Mouse (Mus musculus) small intestine, adult 2 months (tissue): ENCODE measurements around the gene Rhebl1.

Source experiments
- CTCF ChIP-seq: fragments of 200-500 bp; IDR thresholded peaks from 2 replicates; pipeline ENCODE4 v1.5.1; 2012; ENCODE audit warnings: low read depth, mild to moderate bottlenecking, control low read depth, inconsistent platforms, low read length, moderate library complexity, mixed read lengths; ENCODE audit not compliant: insufficient replicate concordance, insufficient read length; ENCODE audit errors: extremely low read depth
- POLR2A ChIP-seq: fragments of 200-500 bp; IDR thresholded peaks from 2 replicates; pipeline ENCODE4 v1.6.1; 2012; ENCODE audit warnings: low read depth, mild to moderate bottlenecking, control low read depth, inconsistent platforms, low read length, moderate library complexity

DNA sequence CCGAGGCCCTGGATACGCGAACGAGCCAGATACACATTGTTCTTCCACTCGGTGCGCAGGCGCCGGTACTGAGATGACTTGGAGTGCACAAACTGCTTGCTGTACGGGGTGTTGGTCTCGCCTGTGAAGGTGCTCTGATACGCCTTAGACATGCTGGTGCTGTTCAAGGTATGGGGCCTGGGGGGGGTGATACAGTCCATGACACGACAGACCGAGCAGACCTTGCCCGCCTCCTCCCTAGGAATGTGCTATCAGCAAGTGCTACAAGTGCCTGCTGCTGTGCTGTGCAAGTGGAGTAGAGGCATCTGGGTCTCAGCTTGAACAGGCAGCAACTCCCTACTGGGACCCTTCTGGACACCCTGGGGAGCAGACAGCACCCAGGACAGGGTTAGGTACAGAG lies 59.0 kb downstream of the Rhebl1 start:
- TF ChIP-seq CTCF (no peak), POLR2A (no peak)
